Mouse (Mus musculus): ENCODE results near the gene Celf2. TPM values are rescaled to one million over a fixed set of nuclear protein-coding genes. Genes with fewer than 3 reads are reported as not detected.

Celf2 gene
- total RNA-seq, 2 experiments from 2014 or later = 120 to 122 TPM

DNA sequence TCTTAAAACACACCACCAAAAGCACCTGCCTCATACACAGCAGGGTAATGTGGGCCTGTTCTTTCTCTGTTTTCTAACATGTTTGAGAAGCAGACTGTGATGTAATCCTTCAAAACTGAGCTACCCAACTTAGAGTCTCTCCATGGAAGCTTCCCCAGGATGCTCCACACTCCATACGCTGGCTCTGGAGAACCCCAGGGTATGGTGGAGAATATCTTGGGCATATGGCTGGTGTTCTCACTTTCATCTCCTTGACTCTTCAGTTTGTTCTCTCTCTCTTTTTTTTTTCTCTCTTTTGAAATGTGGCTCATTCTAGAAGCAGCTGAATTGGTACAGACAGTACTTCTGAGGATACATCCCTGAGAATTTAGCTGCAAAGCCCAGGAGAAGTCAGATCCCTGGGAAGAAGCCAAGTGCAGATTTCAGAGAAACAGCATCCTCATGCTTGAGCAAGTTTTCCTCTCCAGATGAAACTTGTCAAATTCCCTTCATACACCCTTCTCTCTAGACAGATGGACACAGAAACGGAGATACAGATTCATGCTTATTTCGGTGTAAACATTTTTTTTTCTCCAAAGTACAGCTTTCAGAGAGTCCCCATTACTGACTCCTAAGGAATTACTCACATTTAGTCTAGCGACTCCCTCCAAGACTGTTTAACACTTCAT lies 581.5 kb downstream of the Celf2 start:
- no peak for DNase-seq (ENCODE audit: low spot score in 2 of 2)

DNA sequence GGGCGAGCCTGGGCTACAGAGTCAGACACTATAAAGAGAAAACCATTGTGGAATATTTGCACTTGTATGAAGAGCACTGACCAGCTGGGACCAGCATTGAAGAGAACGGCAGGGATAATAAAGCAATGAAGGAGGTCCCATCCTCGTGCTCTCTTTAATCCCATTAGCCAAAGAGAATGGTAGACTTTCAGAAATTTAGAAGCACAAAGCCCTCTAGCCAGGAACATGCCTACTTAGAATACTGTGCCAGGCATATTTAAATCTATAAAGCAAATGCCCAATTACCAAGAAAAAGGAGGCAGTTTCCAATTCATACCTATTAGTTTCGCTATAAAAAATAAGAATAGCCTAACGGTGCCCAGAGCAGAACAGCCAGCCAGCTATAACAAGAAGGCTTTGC lies 583.9 kb downstream of the Celf2 start:
- no peak for DNase-seq (ENCODE audit: low spot score in 2 of 2)

DNA sequence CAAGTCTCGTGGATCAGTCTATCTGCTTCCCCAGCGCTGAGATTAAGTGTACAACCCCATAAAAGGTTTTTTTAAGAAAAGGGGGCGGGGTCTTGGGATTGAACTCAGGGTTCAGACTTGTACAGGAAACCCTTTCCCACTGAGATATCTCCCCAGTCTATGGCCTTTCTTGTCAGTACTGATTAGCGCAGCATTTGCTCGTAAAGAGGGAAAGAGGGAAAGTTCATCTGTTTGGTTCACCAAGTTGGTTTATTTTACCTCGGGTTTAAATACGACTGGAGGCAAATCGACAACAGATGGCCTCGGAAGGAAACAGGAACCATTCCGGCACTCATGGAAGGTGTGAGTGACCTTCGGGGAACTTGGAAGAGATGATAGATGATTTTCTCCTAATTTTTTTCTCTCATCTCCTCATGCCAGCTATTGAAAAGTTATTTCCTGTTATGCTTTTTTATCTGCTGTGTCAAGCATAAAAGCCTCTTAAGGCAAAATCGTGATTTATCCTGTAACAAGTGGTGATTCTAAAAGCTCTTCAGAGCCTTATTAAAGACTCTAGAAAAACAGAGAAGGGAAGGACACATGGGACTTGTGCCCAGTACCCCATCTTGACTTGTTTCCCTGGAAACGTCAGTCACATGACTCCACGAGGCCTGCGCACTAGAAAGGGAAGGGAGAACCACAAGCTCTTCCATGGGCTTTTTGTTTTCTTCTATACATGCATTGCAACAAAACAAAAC lies 585.5 kb downstream of the Celf2 start:
- DNase-seq (ENCODE audit: low spot score in 2 of 2) = no peak

DNA sequence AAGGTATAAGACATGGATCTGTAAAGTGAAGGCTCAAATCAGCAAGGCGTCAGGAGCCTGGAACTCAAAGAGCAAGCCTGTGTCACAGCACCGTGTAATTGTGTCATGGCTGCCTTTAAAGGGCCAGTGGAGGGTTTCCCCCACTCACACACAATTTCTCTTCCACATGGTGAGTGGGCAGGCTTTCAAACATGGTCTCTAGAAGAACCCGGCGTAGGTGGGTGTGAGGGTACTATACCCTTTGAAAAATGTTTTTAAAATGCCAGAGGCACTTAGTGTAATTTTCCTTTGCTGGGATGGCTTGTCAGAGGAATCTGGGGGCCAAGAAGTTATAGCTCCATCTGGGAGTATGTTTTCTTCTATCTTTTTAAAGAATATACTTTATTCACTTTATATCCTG lies 594.0 kb downstream of the Celf2 start:
- no peak for DNase-seq (ENCODE audit: low spot score in 2 of 2)

DNA sequence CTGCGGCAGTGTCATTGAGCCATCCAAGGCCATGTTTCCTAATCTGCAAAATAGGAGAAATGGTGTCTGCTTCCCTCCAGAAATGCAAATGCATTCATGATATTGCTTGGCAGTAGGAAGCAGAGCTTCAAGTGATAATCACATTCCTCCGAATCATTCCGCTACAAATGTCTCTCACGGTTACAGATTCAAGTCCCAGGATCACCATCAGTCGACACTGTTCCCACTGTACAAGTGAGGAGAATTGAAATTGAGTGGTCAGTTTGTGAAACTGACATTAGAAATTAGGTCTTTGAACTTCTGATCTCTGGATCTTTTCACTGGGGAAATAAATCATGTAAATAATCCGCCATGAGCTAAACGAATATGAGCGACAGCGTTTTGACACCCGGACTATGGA lies 596.0 kb downstream of the Celf2 start:
- DNase-seq (ENCODE audit: low spot score in 2 of 2) = no peak

DNA sequence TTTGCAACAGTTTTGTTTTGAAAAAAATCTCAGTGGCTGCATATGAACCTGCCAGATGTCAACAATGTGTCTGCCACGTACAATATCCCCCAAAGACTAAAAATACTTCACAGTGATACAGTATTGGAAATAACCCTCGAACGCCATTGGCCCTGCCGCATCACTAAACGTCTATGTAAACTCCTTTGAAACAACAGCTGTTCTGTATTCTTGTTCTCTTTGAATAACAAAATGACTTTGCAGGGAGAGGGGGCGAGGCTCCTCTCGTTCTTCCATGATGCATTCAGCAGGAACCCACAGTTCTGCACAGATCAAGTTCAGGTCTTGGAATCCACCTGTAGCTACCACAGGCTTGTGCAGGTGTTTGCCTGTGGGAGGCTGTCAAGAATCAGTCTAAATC lies 597.4 kb downstream of the Celf2 start:
- no peak for DNase-seq (ENCODE audit: low spot score in 2 of 2)

DNA sequence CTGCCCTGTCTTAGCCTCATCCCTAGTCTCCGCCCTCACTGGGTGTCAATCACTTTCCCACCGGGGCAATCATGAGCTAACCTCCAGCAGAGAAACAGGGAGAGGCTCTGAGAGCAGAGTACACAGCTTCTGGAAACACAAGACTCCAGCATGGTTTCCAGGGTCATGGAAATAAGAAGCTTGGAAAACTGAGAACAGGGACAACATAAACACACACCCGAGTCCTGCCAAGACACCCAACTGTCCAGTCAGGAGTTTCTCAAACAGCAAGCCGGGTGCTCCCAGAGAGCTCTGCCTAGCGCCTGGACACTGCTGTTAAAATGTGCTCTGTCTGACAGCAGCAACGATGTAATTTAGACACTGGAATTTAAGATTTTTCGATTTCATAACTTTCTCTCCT lies 599.4 kb downstream of the Celf2 start:
- peak in 1 of 2 experiments; percentile 17 for DNase-seq (ENCODE audit: low spot score in 2 of 2)

DNA sequence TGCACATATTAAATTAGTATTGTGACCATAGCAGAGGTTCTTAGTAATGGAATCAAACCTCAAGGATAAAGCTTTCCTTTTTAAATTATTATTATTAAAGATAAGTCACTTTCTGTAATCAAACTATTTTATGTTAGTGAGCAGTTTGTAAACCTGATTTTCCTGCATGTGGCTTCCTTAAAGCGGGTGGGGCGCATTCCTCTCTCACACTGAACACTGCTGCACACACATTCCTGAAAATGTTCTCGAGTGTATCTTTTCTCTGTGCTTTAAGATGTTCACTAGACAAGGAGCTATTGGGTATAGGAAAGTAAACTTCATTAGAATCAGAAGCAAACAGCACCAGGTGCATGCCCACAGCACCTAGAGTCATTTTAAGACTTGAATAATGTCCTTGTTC lies 605.0 kb downstream of the Celf2 start:
- DNase-seq (ENCODE audit: low spot score in 2 of 2) = no peak

DNA sequence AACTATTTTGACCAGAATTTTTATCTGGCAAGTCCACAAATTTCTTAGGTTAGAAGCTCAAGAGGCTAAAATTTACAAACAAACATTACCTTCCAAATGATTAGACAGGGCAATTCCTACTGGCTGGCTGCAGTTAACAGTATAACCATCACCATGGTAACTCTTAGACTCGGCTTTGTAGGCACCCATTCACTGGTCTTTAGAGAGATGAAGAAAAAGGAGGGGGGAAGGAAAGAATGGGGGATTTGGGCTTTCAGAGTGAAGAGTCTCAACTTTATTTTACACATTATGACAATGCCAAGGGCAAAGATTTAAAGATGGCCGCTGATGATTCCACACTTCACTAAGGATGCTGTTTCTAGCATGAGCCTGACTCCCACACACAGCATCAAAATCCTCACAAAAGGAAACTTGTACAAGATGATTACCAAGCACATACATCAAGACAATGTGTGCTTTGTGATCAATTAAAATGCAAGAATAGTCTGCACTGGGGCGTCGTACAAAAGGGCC lies 606.1 kb downstream of the Celf2 start:
- DNase-seq (ENCODE audit: low spot score in 2 of 2) = no peak

DNA sequence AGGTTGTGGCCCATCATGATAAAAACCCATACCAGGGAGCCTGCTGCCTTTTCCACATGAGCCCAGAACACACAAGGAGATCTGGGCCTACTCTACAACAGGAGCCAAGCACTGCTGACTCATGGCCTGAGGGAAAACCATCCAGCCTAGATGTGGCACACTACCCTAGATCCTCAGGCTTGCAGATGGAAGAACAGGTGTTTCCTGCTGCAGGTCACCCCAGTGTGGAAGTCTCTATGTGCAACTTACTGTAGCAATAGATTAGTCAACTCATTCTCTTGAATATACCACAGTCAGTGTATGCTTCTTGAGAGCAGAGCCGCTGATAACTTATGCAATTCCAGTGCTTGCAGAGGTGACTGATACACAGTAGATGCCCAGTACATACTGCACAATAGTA lies 612.5 kb downstream of the Celf2 start:
- no peak for DNase-seq (ENCODE audit: low spot score in 2 of 2)

DNA sequence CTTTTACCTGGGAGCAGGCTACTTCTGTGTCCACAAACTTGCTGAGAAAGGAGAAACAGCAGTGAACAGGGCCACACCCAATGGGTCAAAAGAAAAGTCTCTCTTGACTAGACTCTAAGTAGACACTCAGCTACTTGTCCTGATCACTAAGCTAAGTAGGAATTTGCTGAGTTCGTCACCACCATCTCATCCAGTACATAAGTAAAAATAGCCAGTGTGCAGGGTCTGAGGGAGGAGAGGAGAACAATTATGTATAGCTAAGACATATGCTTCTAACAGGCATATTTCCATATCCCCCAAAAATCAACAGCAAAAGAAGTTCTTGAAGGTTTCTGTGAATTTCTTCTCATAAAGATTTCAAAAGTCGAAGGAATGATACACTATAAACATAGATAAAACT lies 615.8 kb downstream of the Celf2 start:
- DNase-seq (ENCODE audit: low spot score in 2 of 2) = no peak

DNA sequence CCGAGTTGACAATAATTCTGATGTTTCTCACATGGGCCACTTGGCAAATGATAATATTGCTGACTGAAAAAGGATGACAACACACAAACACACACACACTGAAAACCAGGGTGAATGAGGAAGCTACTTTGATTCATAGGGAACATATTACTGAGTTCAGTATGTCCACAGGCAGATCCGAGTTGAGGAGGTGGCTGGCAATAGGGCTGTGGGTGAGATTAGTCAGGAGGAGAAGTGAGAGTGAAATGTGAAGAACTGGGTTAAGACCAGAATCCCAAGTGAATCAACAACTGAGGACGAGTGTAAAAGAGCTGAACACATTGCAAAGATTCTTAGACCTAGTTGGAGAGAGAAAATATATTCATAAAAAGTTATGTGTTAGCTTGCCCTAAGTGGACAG lies 616.3 kb downstream of the Celf2 start:
- no peak for DNase-seq (ENCODE audit: low spot score in 2 of 2)

DNA sequence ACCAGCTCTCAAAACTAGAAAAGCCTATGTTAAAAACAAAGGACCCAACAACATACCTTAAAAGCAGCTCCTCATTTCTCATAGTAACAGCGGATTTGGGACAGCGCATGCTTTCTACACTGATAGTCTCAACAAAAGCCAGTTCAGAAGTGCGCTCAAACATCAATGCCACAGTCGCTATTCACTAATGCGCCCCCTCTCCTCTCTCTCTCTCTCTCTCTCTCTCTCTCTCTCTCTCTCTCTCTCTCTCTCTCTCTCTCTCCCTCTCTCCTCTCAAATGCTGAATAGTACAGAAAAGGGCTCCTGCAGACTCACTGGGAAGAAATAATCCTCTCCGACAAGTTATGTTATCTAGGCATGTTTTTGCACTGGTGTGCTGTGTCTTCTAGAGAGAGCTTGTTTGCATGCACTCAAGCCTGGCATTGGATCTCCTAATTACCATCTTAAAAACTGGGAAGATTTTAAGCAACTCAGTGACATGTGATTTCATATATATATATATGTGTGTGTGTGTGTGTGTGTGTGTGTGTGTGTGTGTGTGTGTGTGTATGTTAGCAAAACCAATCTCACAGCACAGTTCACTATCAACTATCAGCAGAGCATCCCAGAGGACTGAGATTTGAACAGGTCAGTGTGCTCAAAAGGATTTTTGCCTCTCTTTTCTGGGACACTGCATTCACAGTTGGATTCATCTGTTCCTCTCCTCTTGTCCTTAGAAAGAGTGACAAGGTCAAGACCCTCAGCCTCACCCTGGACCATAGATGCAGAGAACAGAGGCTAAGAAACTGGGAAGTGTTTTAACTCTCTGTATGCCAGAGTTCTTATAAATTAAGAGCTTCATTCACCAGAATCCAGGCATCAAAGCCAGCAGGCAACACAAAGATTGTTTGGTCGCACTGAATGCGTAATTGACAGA lies 624.3 kb downstream of the Celf2 start:
- no peak for DNase-seq (ENCODE audit: low spot score in 2 of 2)

DNA sequence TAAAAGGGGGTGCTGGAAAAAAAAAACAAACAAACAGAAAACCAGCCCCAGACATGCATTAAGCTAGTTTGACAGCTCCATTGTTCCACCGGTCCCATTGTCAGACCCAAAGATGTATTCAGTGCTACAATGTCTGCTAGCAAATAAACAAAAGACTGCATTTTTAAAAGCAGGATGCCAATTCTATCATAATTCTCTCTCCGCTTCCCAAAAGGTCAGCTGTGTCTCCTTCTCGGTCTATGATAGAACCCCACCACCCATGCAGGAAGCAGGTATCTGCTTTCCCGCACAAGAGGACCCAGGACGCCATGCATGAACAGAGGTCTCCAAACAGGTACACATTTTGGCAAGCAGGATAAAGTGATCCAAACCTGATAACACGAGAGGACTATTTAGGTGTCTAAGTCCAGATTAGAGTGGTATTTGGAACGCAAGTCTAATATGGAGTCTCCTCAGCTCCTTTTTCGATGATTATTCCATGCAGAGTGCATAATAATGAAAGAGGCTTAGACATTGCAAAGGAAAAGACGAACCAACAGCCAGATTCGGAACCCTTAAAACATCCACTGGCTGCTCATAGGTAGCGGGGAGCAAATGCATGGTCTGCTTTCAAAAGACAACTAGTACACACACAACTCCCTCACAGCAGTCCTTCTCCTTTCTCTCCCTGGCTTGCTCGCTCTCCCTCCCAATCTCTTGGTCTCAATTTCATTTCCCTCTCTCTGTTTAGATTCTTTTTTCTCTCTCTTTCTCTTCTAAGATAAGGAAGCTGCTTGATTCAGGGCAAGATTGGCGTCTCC lies 625.2 kb downstream of the Celf2 start:
- DNase-seq (ENCODE audit: low spot score in 2 of 2) = no peak

DNA sequence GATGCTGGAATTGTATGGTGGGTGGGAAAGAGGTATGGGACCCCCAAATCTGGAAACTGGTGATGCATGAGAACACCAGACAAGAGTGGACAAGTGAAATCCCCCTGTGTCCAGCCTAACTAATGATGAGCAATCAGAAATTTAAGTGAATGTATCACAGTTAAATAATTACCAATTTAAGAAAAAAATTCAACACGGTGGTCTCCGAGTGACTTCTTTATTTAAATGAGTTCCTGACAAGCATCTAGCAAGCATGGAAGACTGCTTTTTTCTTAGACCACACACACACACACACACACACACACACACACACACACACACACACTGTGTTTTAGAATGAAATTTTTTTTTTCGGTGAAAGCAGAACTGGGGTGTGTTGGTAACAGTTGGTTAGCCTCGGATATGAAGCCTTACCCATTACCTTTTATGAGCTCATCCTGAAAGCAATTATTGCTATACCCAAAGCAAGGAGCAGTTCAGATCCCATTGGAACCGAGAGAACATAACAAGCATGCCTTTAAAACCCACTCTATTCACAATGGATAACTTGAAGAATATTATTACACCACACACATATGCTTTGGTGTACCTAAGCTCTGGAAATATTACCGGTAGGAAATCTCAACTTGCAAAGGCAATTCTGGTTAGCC lies 627.0 kb downstream of the Celf2 start:
- DNase-seq (ENCODE audit: low spot score in 2 of 2) = no peak

DNA sequence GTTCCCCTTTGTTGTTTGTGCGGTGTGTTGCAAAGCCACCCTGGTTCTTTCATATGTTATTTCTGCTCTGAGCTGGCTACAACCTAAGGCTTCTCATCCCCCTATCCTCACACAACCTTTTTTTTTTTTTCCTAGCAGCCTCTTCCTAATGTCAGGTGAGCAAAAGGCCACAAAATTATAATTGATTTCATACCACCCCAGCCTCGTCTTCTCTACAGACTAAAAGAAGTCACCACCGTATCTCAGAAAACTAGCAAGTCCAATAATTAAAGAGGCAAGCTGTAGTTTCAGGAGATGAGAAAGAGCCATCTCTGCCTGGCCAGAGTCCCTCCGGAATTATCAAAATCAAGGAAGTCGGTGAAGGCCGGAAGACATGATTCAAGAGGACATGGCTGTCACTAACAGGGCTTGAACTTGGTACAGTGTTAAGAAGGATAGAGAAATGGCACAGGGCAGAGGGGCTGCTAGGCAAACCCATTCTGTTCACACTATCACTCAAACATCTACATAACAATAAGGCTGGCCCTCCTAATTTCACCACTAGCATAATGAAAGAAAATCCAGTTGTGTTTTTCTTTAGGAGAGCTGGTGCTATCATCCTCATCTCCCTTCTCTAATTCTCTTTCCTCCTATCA lies 628.3 kb downstream of the Celf2 start:
- DNase-seq (ENCODE audit: low spot score in 2 of 2) = no peak

DNA sequence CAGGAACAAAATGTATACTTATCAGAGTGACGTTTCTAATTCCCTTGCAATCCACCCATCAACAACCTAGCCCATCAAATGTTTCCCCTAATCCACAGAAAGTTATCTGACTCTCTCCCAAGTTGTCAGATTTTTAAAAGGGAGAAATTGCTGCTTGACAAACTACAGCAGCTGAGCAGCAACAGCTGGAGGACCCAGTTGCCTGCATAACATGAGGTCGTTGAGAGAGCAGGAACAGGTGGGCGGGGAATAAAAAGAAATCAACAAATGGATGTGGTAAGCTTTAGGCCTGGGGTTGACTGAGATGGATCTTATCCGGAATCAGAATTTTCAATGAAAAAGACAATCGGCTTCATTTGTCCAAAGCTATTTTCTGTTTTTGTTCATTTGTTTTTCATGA lies 632.3 kb downstream of the Celf2 start:
- DNase-seq (ENCODE audit: low spot score in 2 of 2) = peak in 1 of 2 experiments; percentile 11

DNA sequence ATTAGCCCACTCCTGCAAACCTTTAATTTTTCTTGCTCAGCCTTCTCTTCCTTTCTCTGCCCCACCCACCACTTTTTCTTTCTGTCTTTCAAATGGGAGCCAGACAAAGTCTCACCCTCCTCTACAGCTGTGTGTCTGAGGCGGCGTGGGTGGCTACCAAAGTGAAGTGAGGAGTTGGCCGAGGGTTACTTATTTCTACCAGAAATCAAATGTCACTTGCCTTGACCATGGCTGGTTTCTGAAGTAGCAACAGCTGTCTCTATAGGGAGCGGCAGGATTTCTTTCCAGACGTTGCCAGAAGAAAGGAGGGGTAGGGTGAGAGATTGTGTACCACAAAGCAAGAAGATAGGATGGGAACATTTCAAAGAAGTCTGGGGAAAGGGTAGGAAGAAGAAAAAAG lies 632.8 kb downstream of the Celf2 start:
- no peak for DNase-seq (ENCODE audit: low spot score in 2 of 2)

DNA sequence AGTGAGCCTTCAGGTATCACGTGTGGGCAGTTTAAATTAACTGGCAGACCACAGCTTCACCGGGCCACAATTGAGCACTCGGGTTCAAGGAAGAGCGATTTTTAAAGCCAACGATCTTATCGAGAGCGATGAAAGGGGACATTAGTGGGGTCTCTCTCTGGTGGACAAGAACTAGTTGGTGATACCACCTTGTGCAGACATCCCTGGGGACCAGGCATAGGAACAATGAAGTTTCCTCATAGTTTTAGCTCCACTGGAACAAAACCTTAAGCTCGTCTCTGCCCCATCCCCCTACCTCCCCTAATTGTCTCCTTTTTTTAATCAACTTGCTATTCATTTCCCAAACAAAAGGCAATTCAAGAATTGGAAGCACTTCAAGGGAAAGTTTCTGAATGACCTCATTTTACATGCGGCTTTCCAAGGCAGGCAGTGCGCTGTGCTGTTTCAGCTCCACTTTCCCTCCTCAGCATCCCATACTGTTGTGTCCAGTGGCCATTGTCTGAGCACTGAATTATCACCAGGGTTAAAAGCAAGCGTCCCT lies 634.2 kb downstream of the Celf2 start:
- DNase-seq (ENCODE audit: low spot score in 2 of 2) = no peak
